Mouse (Mus musculus) CH12.LX (cell line): ENCODE measurements around the gene Mdp1.

ENCODE experiments used
- CTCF ChIP-seq, 2 experiments: IDR thresholded peaks in 1 of 2; conservative IDR thresholded peaks in 1 of 2; 2 replicates each; pipeline ENCODE4 v1.5.1; 2011 to 2012; ENCODE audit warnings: low read depth in 2 of 2, low read length in 2 of 2, improper control_type of control experiment in 1 of 2, inconsistent platforms in 1 of 2, mild to moderate bottlenecking in 1 of 2, moderate library complexity in 1 of 2
- EP300 ChIP-seq: IDR thresholded peaks from 2 replicates; pipeline ENCODE4 v1.6.1; 2011; ENCODE audit warnings: low read length, improper control_type of control experiment
- HCFC1 ChIP-seq: IDR thresholded peaks from 2 replicates; pipeline ENCODE4 v1.6.1; 2012; ENCODE audit warnings: low read depth, mild to moderate bottlenecking, inconsistent platforms, low read length, improper control_type of control experiment
- MXI1 ChIP-seq: IDR thresholded peaks from 2 replicates; pipeline ENCODE4 v1.6.1; 2011; ENCODE audit warnings: mild to moderate bottlenecking, low read depth, low read length, improper control_type of control experiment
- POLR2A ChIP-seq: IDR thresholded peaks from 2 replicates; pipeline ENCODE4 v1.6.1; 2011; ENCODE audit warnings: low read depth, mild to moderate bottlenecking, improper control_type of control experiment, low read length
- POLR2AphosphoS2 ChIP-seq: IDR thresholded peaks from 2 replicates; pipeline ENCODE4 v1.6.1; 2011; ENCODE audit warnings: low read depth, low read length, improper control_type of control experiment
- SIN3A ChIP-seq: IDR thresholded peaks from 2 replicates; pipeline ENCODE4 v1.6.1; 2012; ENCODE audit warnings: low read length, improper control_type of control experiment, inconsistent platforms
- ZMIZ1 ChIP-seq: IDR thresholded peaks from 2 replicates; pipeline ENCODE4 v1.6.1; 2012; ENCODE audit warnings: low read depth, mild to moderate bottlenecking, inconsistent platforms, low read length, improper control_type of control experiment

- TF ChIP-seq HCFC1 (no peak), ZMIZ1 (no peak), EP300 (no peak), CTCF (conservative IDR thresholded peaks at IDR 0.05 in 1 of 2, IDR thresholded peaks at IDR 0.05 in 1 of 2; ENCODE audit: low read depth in 2 of 2, low read length in 2 of 2) (no peak), POLR2A (peak; percentile 29; the same call in 1 of the 2 replicates), POLR2AphosphoS2 (no peak), SIN3A (no peak), MXI1 (no peak)
Observed at GRCm38 (mm10) chr14:55644261-55644888, 15.9 kb downstream of the Mdp1 start.
